Mouse (Mus musculus) neural tube, embryonic 13.5 days (tissue): ENCODE results near the gene Ttc7b. TPM values are rescaled to one million over a fixed set of nuclear protein-coding genes. Genes with fewer than 3 reads are reported as not detected.
A peak's percentile ranks its signal among the peaks of the same experiment; 100 is the strongest.

Source experiments
- ATAC-seq: fragments of 200-750 bp; cut with Nextera tagmentation; 2 replicates; pipeline ENCODE4 v1.8.0; 2017; ENCODE audit warnings: low read depth, mild to moderate bottlenecking, moderate TSS enrichment, moderate library complexity
- H3K27ac ChIP-seq: fragments of 300-500 bp; sonication (generic); replicated peaks from 2 replicates; pipeline ENCODE4 v1.5.1; 2015; ENCODE audit warnings: moderate library complexity, mild to moderate bottlenecking, inconsistent platforms
- H3K27me3 ChIP-seq: fragments of 300-500 bp; sonication (generic); 2 replicates; pipeline ENCODE4 v1.6.1; 2015; ENCODE audit warnings: mild to moderate bottlenecking, inconsistent platforms
- H3K36me3 ChIP-seq: fragments of 300-500 bp; sonication (generic); 2 replicates; pipeline ENCODE4 v1.6.1; 2015; ENCODE audit warnings: mild to moderate bottlenecking, inconsistent platforms
- H3K4me1 ChIP-seq: fragments of 300-500 bp; sonication (generic); replicated peaks from 2 replicates; pipeline ENCODE4 v1.6.1; 2015; ENCODE audit warnings: inconsistent platforms
- H3K4me2 ChIP-seq: fragments of 300-500 bp; sonication (generic); 2 replicates; pipeline ENCODE4 v1.6.1; 2015; ENCODE audit warnings: inconsistent platforms, mild to moderate bottlenecking, moderate library complexity
- H3K4me3 ChIP-seq: fragments of 300-500 bp; sonication (generic); 2 replicates; pipeline ENCODE4 v1.5.1; 2015; ENCODE audit warnings: mild to moderate bottlenecking, inconsistent platforms
- H3K9ac ChIP-seq: fragments of 300-500 bp; sonication (generic); 2 replicates; pipeline ENCODE4 v1.6.1; 2015; ENCODE audit warnings: moderate library complexity, mild to moderate bottlenecking, inconsistent platforms
- H3K9me3 ChIP-seq: fragments of 300-500 bp; sonication (generic); 2 replicates; pipeline ENCODE4 v1.6.1; 2016; ENCODE audit warnings: inconsistent platforms
- WGBS: fragments of 180-500 bp; shearing (Covaris S2); methylation state at CpG from one replicate; pipeline ENCODE4 v1.1.7; 2015; 5-methylcytosine and 5-hydroxymethylcytosine counted together
- polyA plus RNA-seq: library from polyadenylated mRNA; unstranded; fragments of >200 nt; fragmentation: Nextera tagmentation; extraction: Ambion mirVana; gene quantifications from 2 replicates; pipeline ENCODE4 v1.2.1, GENCODE M21; 2015

The Ttc7b gene
- 5.9 and 7.3 TPM in 2 replicates for polyA plus RNA-seq

DNA sequence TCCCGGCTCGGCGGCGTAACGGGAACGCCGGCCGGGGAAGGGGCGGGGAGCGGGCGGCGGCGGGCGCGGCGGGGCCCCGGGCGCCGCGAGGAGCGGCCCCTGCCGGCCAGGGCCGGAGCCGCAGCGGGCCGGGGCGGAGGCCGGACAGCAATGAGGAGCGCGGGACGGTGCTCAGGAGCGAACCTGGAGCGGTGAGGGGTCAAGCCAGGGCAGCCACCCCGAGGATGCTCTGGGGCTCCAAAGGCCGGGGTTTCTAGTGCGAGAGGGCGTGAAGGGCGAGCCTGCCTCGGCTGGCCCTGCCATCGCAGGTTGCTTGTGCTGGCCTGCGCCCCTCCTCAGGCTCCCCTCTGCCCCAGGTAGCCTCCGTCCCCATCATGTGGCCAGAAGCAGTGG, at the start of gene Ttc7b:
TSS of gene Ttc7b (minus strand) at position 33 of the 393 bp plus-strand sequence.
- Histone ChIP-seq H3K9me3 (no peaks in the 10 kb centered on the region), H3K36me3 (no peaks in the 10 kb centered on the region), H3K27ac (peak within 1 kb of the TSS; percentile 89), H3K27me3 (no peaks in the 10 kb centered on the region), H3K9ac (peak within 1 kb of the TSS; percentile 97), H3K4me3 (peak within 1 kb of the TSS; percentile 93), H3K4me2 (peak within 1 kb of the TSS; percentile 87), H3K4me1 (peaks cover 30% of the 10 kb centered on the region)
- peak; percentile 60 for ATAC-seq
- 2% methylated on average over 34 of the region's 42 CpGs for WGBS

DNA sequence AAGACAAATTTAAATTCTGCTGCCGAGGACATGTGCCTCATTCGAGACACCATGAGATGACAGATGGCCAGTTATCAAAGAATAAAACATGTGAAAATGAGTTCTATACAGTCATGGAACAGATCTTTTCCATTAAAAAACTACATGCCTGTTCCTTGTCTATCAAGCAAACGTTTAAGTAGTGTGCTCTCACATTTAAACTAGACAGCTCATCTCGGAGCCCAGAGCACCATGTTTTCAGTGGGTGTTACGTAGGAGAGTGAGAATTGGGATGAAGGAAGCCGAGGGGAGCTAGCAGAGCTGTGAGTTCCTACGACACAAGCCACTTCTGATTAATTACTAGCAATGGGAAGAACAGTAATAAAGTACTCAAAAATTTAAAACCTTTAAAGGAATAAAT, 48.2 kb upstream of the Ttc7b start:
- 87% methylated on average over 7 of the region's 7 CpGs for WGBS
- Histone ChIP-seq H3K4me2 (no peak overlapping the region), H3K27ac (no peak overlapping the region), H3K27me3 (no peaks in the 10 kb centered on the region), H3K4me3 (no peak overlapping the region), H3K9ac (no peak overlapping the region), H3K4me1 (no peaks in the 10 kb centered on the region), H3K36me3 (peaks cover 2% of the 10 kb centered on the region; the same call in 1 of the 2 replicates), H3K9me3 (no peaks in the 10 kb centered on the region)
- no peak for ATAC-seq

DNA sequence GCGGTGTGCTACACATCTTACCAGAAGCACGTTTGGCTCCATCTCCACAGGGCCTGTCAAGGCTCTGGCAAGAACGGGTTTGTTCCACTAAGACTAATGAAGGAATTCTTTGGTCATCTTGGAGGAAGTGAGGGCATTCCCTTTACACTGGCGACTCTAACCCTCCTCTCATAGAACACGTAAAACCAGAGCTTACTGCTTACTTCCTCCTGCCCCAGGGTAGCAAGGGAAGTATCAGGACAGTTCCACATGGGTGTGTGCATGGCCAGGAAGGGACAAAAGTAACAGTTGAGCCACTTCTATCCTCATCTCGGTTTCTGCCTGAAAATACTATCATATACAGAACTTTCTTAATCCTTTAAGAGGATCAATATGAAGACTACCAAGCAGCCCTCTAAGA, 47.5 kb upstream of the Ttc7b start:
- H3K9me3 ChIP-seq, result no peaks in the 10 kb centered on the region

DNA sequence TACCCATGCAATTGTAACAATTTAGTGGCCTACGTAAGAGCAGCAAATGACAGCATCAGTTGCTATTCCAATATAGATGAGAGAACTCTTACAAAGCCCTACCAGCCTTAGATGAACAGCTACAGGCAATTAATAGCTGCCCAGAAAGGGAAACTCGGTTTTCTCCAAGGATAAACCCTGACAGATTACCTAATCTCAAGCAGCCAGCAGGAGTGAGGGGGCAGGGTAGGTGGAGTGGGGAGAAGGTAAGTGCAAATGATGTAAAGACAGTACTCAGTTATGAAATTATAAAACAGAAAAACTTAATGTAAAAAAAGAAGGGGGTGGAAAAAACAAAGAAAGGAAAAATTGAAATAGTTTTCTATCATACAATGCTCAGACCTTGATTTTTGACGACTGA, 47.0 kb upstream of the Ttc7b start:
- no peak overlapping the region for H3K4me2 ChIP-seq
- no peak overlapping the region for H3K4me3 ChIP-seq
- no peaks in the 10 kb centered on the region for H3K9me3 ChIP-seq
- H3K27ac ChIP-seq, result no peak overlapping the region
- ATAC-seq, result no peak
- H3K9ac ChIP-seq, result no peak overlapping the region
- 87% methylated on average over 3 of the region's 3 CpGs for WGBS
- H3K27me3 ChIP-seq, result no peaks in the 10 kb centered on the region
- no peaks in the 10 kb centered on the region for H3K4me1 ChIP-seq
- H3K36me3 ChIP-seq, result no peaks in the 10 kb centered on the region; the same call in 1 of the 2 replicates

More for the DNA sequence above, 47.5 kb upstream of the Ttc7b start:
- no peaks in the 10 kb centered on the region for H3K27me3 ChIP-seq
- H3K4me3 ChIP-seq, result no peak overlapping the region
- no peak overlapping the region for H3K27ac ChIP-seq
- WGBS, result 87% methylated on average over 6 of the region's 6 CpGs
- no peaks in the 10 kb centered on the region for H3K4me1 ChIP-seq
- no peak overlapping the region for H3K9ac ChIP-seq
- no peaks in the 10 kb centered on the region; the same call in 1 of the 2 replicates for H3K36me3 ChIP-seq
- ATAC-seq, result no peak
- H3K4me2 ChIP-seq, result no peak overlapping the region

DNA sequence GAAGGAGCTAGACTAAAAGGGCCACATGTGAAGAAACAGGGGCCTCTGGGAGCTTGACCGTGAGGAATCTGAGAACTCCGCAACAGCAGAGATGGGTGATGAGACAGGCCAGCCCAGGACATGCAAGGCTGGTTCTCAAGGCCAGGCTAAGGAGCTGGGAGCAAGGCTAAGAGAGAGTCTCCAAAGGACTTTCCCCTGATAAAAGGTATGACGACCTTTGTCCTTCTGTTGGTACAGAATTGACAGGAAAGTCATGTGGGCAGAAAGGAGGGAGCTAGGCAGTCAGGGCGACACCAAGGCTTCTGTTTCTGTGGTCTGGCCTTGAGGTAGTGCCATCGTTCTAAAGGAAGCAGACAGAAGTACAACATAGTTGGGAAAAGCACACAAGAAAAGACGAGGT, 33.0 kb upstream of the Ttc7b start:
- WGBS, result 92% methylated on average over 6 of the region's 6 CpGs
- no peak overlapping the region for H3K4me2 ChIP-seq
- H3K27ac ChIP-seq, result no peak overlapping the region
- no peaks in the 10 kb centered on the region for H3K4me1 ChIP-seq
- ATAC-seq, result no peak
- no peak overlapping the region for H3K4me3 ChIP-seq
- H3K9me3 ChIP-seq, result no peaks in the 10 kb centered on the region
- no peaks in the 10 kb centered on the region for H3K27me3 ChIP-seq
- no peak overlapping the region for H3K9ac ChIP-seq
- peaks cover 23% of the 10 kb centered on the region for H3K36me3 ChIP-seq

DNA sequence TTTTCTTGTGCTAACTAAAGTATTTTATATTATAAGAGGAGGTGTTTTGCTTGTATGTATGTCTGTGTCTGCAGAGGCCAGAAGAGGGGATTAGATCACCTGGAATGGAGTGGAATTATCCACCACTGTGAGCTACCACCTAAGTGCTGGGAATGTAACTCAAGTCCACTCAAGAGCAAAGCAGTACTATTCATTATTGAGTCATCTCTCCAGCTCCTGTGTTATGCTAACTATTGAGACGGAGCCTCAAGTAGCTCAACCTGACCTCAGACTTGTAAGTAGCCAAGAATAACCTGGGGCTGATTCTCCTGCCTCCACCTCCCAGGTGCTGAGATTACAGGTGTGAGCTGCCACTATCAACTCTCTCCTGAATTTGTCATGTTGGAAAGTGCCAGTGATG, 31.3 kb upstream of the Ttc7b start:
- H3K4me2 ChIP-seq, result no peak overlapping the region
- H3K27me3 ChIP-seq, result no peaks in the 10 kb centered on the region
- H3K27ac ChIP-seq, result no peak overlapping the region
- H3K4me1 ChIP-seq, result no peaks in the 10 kb centered on the region
- WGBS, result 92% methylated on average over 1 of the region's 1 CpGs
- H3K4me3 ChIP-seq, result no peak overlapping the region
- no peaks in the 10 kb centered on the region for H3K9me3 ChIP-seq
- ATAC-seq, result no peak
- H3K36me3 ChIP-seq, result peaks cover 23% of the 10 kb centered on the region
- no peak overlapping the region for H3K9ac ChIP-seq

DNA sequence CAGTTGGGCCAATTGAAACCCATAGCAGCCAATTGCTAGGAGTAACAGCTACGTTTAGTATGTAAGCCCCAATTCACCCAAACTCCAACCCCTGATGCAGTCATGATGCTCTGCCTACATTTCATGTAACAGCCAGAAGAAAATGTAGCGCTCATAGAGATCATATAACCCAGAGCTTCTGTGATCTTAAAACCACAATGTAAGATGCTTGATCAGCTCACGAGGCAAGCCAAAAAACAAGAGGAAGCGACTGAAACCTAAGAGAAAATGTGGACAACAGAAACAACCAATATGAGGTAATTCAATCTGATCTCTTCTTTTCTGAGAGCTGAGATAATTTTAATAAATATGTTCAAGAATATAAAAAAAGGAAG, 23.6 kb upstream of the Ttc7b start:
- H3K27ac ChIP-seq, result no peak overlapping the region
- no peaks in the 10 kb centered on the region for H3K27me3 ChIP-seq
- H3K36me3 ChIP-seq, result no peaks in the 10 kb centered on the region
- no peak overlapping the region for H3K9ac ChIP-seq
- no peak overlapping the region for H3K4me2 ChIP-seq
- no peaks in the 10 kb centered on the region for H3K4me1 ChIP-seq
- no peak for ATAC-seq
- no peak overlapping the region for H3K4me3 ChIP-seq
- no peaks in the 10 kb centered on the region for H3K9me3 ChIP-seq
- 94% methylated on average over 4 of the region's 4 CpGs for WGBS

DNA sequence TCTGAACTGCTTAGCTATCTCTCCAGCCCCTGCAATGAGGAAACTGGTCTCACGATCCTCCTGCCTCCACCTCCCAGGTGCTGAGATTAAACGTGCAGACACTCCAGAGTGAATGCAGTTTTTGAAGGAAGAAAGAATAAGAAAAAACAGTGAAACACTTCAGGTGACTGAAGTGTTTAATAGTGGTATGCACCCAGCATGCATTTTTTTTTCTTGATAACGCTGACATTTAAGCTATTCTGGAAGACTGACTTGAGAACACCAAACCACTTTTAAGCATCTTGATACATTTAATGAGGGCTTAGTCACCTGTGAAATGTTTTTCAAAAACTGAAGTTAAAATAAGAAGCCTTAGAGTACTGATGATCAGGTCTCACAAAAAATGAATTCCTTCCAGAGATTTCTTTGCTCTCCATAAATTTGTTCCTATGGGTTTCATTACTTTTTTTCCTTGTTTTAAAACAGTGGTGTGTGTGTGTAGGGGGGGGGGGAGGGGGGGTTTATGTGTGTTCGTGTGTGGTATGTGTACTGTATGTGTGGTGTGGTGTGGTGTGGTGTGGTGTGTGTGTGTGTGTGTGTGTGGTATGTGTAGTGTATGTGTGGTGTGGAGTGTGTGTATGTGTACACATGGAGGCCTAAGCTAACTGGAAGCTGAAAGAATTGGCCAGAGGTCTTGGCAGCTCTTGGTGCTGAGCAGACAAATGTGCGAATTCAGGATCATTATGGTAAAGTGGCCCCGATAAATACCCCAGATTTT, 23.0 kb upstream of the Ttc7b start:
- no peak overlapping the region for H3K27ac ChIP-seq
- no peaks in the 10 kb centered on the region for H3K9me3 ChIP-seq
- no peaks in the 10 kb centered on the region for H3K4me1 ChIP-seq
- WGBS, result 83% methylated on average over 6 of the region's 6 CpGs
- H3K4me2 ChIP-seq, result no peak overlapping the region
- no peaks in the 10 kb centered on the region for H3K27me3 ChIP-seq
- no peak overlapping the region for H3K4me3 ChIP-seq
- no peak for ATAC-seq
- H3K9ac ChIP-seq, result no peak overlapping the region
- no peaks in the 10 kb centered on the region for H3K36me3 ChIP-seq

DNA sequence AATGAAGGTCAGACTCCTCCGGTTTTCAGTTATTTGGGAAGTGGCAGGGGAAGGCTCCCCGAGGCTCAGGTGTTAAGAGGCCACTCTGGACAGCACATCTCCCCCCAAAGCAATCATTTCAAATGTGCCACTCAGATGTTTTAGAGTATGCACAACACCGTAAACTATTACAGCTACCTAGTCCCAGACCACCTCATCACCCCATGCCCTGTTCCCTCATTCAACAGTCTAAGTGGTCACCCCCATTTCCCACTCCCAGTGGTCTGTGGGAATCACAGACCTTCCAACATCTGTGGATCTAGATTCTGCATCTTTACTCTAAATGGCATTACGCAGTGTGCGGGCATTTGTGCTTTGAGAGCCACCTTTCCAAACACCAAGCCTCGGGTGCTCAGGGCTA, 21.9 kb upstream of the Ttc7b start:
- Histone ChIP-seq H3K4me2 (no peak overlapping the region), H3K4me3 (no peak overlapping the region)

DNA sequence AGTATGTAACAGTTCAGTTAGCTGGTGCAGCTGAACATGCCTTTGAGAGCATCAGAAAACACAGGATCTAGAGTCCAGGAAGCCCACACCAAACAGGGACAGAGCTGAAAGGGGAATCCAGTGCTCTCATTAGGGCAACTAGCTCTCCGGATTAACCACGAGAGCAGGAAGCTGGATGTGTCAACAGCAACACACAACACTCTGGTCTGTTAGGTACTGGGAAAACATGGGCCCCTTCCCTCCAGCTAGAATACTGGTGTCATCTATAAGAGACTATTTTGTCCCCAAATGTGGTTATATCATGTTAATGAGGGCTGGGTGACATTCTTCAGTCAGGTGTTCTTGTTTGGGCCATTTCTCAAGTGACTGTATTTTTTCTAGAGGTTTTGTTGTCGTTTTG, 21.4 kb upstream of the Ttc7b start:
- 58% methylated on average over 3 of the region's 3 CpGs for WGBS
- ATAC-seq, result no peak
- H3K4me2 ChIP-seq, result no peak overlapping the region
- no peak overlapping the region for H3K4me3 ChIP-seq
- H3K9me3 ChIP-seq, result no peaks in the 10 kb centered on the region
- no peak overlapping the region for H3K9ac ChIP-seq
- no peaks in the 10 kb centered on the region for H3K27me3 ChIP-seq
- no peaks in the 10 kb centered on the region for H3K4me1 ChIP-seq
- H3K27ac ChIP-seq, result no peak overlapping the region
- no peaks in the 10 kb centered on the region for H3K36me3 ChIP-seq

More for the DNA sequence above, 21.9 kb upstream of the Ttc7b start:
- Histone ChIP-seq H3K9me3 (no peaks in the 10 kb centered on the region), H3K27ac (no peak overlapping the region), H3K36me3 (no peaks in the 10 kb centered on the region), H3K4me1 (no peaks in the 10 kb centered on the region), H3K9ac (no peak overlapping the region), H3K27me3 (no peaks in the 10 kb centered on the region)
- no peak for ATAC-seq
- WGBS, result 93% methylated on average over 6 of the region's 6 CpGs

DNA sequence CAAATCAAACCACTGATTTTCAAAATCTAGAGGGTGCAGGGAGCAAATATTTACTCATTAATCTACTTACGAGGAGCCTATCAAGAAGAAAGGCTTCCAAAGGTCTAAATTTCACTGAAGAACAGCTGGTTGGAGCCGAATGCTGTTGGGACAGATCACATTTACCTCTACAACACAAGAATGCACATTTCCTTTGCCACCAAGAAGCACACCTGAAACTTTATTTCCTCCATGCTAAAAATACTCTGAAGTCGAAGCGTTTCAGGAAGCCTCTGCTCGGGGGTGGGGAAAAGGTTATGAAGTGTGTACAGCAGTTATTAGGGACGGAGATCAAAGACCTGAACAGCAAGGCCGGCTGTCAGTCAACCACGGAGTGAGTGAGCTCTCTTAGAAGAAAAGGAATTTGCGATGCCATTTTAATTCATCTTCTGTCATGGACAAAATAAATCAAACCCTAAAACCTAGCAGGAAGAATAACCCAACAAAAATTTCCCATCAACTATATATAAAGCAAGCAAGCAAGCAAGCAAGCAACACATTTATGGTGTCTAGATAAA, 18.6 kb upstream of the Ttc7b start:
- Histone ChIP-seq H3K4me3 (no peak overlapping the region), H3K36me3 (no peaks in the 10 kb centered on the region), H3K4me2 (no peak overlapping the region), H3K27ac (no peak overlapping the region), H3K4me1 (peaks cover 6% of the 10 kb centered on the region; the same call in 1 of the 2 replicates), H3K9ac (no peak overlapping the region), H3K27me3 (no peaks in the 10 kb centered on the region), H3K9me3 (no peaks in the 10 kb centered on the region)
- WGBS, result 69% methylated on average over 9 of the region's 9 CpGs
- no peak for ATAC-seq

DNA sequence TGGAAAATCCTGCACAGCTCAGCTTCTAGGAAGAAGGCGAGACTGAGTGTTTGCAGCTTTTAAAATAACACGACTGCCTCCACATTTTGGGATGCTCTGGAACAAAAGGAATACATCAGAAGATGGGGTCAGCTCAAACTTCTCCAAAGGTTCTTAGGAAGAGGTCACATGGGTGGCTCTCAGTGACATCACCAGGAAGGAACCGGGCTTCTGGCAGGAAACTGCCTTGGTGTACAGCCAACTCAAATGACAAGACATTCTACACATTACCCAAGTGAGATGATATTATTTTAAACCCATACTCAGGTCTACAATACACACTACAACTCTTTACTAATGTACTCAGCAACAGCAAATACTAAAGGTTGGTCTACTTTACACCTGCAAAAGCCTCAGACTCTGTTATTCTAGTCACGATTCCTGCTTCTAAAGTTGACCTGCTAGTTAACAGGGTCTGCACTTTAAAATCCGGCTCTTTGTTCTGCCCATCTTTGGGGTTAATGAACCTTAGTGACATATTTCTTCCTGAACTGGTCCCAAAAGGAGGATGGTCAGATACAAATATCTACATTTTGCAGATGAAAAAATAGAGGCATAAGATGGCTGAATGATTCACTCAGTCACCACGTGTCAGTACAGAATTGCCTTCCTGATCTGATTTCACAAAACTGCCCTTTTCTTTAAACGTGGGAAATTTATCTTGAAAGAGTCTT, 18.0 kb upstream of the Ttc7b start:
- no peak overlapping the region for H3K4me3 ChIP-seq
- no peak for ATAC-seq
- no peaks in the 10 kb centered on the region for H3K36me3 ChIP-seq
- no peak overlapping the region for H3K9ac ChIP-seq
- 57% methylated on average over 7 of the region's 7 CpGs for WGBS
- H3K27ac ChIP-seq, result no peak overlapping the region
- peaks cover 10% of the 10 kb centered on the region; the same call in 1 of the 2 replicates for H3K4me1 ChIP-seq
- no peak overlapping the region for H3K4me2 ChIP-seq
- H3K27me3 ChIP-seq, result no peaks in the 10 kb centered on the region
- H3K9me3 ChIP-seq, result no peaks in the 10 kb centered on the region
